Mouse (Mus musculus) brown adipose tissue, adult 24 weeks (tissue): ENCODE results near the gene Ddx28. TPM values are rescaled to one million over a fixed set of nuclear protein-coding genes. Genes with fewer than 3 reads are reported as not detected.

Source experiments
- H3K27ac ChIP-seq: fragments of 200-500 bp; replicated peaks from 2 replicates; pipeline ENCODE4 v1.5.1; 2012; ENCODE audit warnings: low read depth, mild to moderate bottlenecking, low read length
- H3K4me1 ChIP-seq: fragments of 200-500 bp; 2 replicates; pipeline ENCODE4 v1.6.1; 2012; ENCODE audit warnings: low read length, mixed read lengths; ENCODE audit not compliant: control insufficient read depth, insufficient read depth, insufficient read length
- H3K4me3 ChIP-seq: fragments of 200-500 bp; 2 replicates; pipeline ENCODE4 v1.5.1; 2012; ENCODE audit warnings: low read depth, mild to moderate bottlenecking, low read length, moderate library complexity; ENCODE audit not compliant: insufficient read depth
- polyA plus RNA-seq: library from polyadenylated mRNA; stranded (reverse); fragments of >200 nt; gene quantifications from 2 replicates; pipeline ENCODE4 v1.2.4, GENCODE M21; 2012; ENCODE audit not compliant: missing spikeins, insufficient read depth, insufficient read length

The Ddx28 gene
- polyA plus RNA-seq, 1 experiment, result 7.1 TPM

DNA sequence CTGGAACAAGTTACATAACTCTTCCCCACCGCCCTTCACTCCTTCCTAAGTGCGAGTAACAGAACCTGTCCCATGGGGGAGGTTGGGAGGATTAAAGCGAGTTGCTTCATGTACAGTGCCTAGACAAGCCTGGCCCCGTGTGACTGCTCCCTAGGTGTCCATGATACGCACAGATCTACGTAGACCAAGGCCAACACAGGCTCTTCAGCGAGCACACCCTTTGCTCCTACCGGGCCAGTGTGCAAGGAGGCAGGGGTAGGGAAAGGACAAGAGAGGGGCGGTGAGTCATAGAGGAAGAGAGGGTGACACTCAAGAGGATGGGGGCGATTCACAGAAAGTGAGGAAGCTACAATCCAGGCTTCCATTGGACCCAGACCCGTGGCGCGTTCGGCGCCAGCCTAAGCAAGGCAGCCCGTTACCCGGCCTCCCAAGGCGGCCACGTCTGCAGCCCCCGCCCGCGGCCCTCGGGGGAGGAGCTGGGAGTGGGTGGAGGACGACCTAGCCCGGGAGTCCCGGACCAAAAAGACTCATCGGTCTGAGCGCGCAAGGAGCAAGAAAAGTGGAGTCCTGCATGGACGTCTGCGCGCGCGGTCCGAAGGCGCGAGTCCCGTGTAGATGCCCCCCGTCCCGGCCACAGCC lies 46.3 kb downstream of the Ddx28 start:
- Histone ChIP-seq H3K27ac (peak overlapping the region; percentile 89), H3K4me1 (peaks cover 5% of the 10 kb centered on the region; the same call in 1 of the 2 replicates), H3K4me3 (peak overlapping the region; percentile 96)

DNA sequence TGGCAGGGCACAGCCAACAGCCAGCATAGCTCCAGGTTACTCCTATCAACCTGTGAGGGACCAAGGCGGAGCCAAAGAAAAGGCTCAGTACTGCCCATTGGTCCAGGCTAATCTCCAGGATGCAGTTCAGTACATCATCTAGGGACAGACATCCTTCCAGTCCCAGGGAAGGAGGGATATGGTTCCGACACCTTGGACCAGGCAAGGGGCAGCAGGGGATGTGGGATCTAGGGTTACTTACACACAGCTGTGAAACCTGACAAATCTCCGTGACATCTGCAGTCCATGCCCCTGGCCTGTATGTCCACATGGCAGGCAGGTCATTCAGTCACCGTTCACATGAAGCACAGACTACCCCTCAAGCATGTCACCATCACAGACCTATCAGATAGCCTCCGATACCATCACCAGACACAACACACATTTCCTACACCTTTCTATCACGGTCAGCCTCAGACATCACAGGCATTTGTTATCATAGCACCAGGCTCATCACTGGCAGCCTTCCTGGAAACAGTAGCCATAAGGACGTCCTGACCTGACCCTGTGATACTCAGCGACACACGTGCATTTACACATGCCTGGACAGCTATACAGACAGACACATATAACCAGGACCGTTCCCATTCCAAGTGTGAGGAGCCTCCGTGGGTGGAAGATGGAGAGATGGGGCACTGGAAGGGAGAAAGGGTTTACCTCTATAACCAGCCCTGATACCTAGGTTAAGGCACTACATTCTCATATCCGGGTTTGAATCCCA lies 47.0 kb downstream of the Ddx28 start:
- Histone ChIP-seq H3K27ac (no peak overlapping the region), H3K4me1 (peaks cover 7% of the 10 kb centered on the region; the same call in 1 of the 2 replicates)

GRCm38 (mm10) chr8:105961536-105961935 lies 50.1 kb downstream of the Ddx28 start:
- H3K27ac ChIP-seq, result no peak overlapping the region
- H3K4me1 ChIP-seq, result peaks cover 14% of the 10 kb centered on the region; the same call in 1 of the 2 replicates
- no peak overlapping the region for H3K4me3 ChIP-seq

More for the DNA sequence above, 47.0 kb downstream of the Ddx28 start:
- H3K4me3 ChIP-seq, result peak overlapping the region; percentile 96

DNA sequence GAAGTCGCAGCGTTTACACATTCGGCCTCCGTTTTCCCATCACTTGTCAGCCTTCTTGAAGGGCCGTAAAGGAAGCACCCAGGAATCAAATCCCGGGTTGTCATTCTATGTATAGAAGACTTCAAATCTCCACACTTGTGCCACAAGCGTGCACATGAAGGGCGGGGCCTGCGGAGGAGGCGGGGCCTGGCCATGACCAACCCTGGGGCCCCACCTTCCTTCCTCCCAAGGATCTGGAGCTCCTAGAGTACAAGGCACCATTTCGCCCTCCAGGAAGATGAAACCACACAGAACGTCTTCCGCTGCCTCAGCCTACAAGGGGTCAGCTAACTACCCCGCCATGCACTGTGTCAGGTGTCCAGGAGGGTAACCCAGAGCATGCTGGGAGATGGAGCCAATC lies 50.6 kb downstream of the Ddx28 start:
- H3K4me3 ChIP-seq, result no peak overlapping the region
- peaks cover 13% of the 10 kb centered on the region; the same call in 1 of the 2 replicates for H3K4me1 ChIP-seq
- H3K27ac ChIP-seq, result no peak overlapping the region

Other genes starting within 250 kb of the Ddx28 start
- 7.5 and 7.6 TPM in 2 replicates for gene Ranbp10, start 184.5 kb downstream of the Ddx28 start, polyA plus RNA-seq
- not detected in 2 replicates for gene Tsnaxip1, start 184.2 kb downstream of the Ddx28 start, polyA plus RNA-seq
- 1.4 and 3.5 TPM in 2 replicates for gene Cenpt, start 158.6 kb downstream of the Ddx28 start, polyA plus RNA-seq
- 9.3 and 15.4 TPM in 2 replicates for gene Thap11, start 156.8 kb downstream of the Ddx28 start, polyA plus RNA-seq
- gene Nutf2, start 151.3 kb downstream of the Ddx28 start, polyA plus RNA-seq, result 5.0 TPM in 1 of 2 replicates, not detected in the other
- 6.2 and 8.6 TPM in 2 replicates for gene Edc4, start 131.0 kb downstream of the Ddx28 start, polyA plus RNA-seq
- gene Nrn1l, start 118.3 kb downstream of the Ddx28 start, polyA plus RNA-seq, result not detected in 2 replicates
- 15.8 and 18.0 TPM in 2 replicates for gene Pskh1, start 111.4 kb downstream of the Ddx28 start, polyA plus RNA-seq
- not detected in 2 replicates for gene Ctrl, start 78.0 kb downstream of the Ddx28 start, polyA plus RNA-seq
- gene Psmb10, start 73.4 kb downstream of the Ddx28 start, polyA plus RNA-seq, result 50.1 and 59.6 TPM in 2 replicates
- not detected in 2 replicates for gene Lcat, start 68.5 kb downstream of the Ddx28 start, polyA plus RNA-seq
- 5.8 and 11.4 TPM in 2 replicates for gene Slc12a4, start 45.8 kb downstream of the Ddx28 start, polyA plus RNA-seq
- gene Dpep3, start 32.5 kb downstream of the Ddx28 start, polyA plus RNA-seq, result not detected in 2 replicates
- gene Dus2, start 20.5 kb downstream of the Ddx28 start, polyA plus RNA-seq, result 11.8 and 12.8 TPM in 2 replicates
- not detected in 2 replicates for gene Dpep2nb, start 5.9 kb downstream of the Ddx28 start, polyA plus RNA-seq
- 17.4 and 28.2 TPM in 2 replicates for gene Nfatc3, start 47.0 kb upstream of the Ddx28 start, polyA plus RNA-seq
- 0.63 and 1.5 TPM in 2 replicates for gene Esrp2, start 125.1 kb upstream of the Ddx28 start, polyA plus RNA-seq
- 7.8 and 13.4 TPM in 2 replicates for gene Pla2g15, start 138.5 kb upstream of the Ddx28 start, polyA plus RNA-seq
- gene Slc7a6, start 157.0 kb upstream of the Ddx28 start, polyA plus RNA-seq, result 24.6 and 40.2 TPM in 2 replicates
- 13.1 and 15.2 TPM in 2 replicates for gene Slc7a6os, start 199.1 kb upstream of the Ddx28 start, polyA plus RNA-seq
- gene Prmt7, start 199.1 kb upstream of the Ddx28 start, polyA plus RNA-seq, result 8.0 and 16.7 TPM in 2 replicates